Mouse (Mus musculus) gastrocnemius, adult 2 months (tissue): ENCODE measurements around the gene Slc25a3. TPM values are rescaled to one million over a fixed set of nuclear protein-coding genes. Genes with fewer than 3 reads are reported as not detected.

Experiments
- DNase-seq: peaks from one replicate; pipeline ENCODE4 v3.0.0; 2022
- H3K27ac ChIP-seq: fragments of 200-600 bp; 2 replicates; pipeline ENCODE4 v1.8.1; 2022; ENCODE audit warnings: mild to moderate bottlenecking
- H3K4me3 ChIP-seq: fragments of 200-600 bp; 2 replicates; pipeline ENCODE4 v1.8.1; 2022; ENCODE audit warnings: mild to moderate bottlenecking, moderate library complexity
- CTCF ChIP-seq: fragments of 200-600 bp; IDR thresholded peaks from 2 replicates; pipeline ENCODE4 v1.8.1; 2022; ENCODE audit warnings: antibody characterized with exemption, mild to moderate bottlenecking, moderate library complexity
- intact Hi-C: fragments of 180-260 bp; cut with DNase I; formaldehyde crosslinking; loops from one replicate; pipeline ENCODE4 v1.15.1; 2025
- total RNA-seq, 2 experiments: library from RNA; stranded (reverse); gene quantifications; 2 replicates each; pipeline ENCODE4 v1.2.3; 2021

Slc25a3 gene
- total RNA-seq, 2 experiments from 2014 or later = 1,080 to 1,363 TPM

DNA sequence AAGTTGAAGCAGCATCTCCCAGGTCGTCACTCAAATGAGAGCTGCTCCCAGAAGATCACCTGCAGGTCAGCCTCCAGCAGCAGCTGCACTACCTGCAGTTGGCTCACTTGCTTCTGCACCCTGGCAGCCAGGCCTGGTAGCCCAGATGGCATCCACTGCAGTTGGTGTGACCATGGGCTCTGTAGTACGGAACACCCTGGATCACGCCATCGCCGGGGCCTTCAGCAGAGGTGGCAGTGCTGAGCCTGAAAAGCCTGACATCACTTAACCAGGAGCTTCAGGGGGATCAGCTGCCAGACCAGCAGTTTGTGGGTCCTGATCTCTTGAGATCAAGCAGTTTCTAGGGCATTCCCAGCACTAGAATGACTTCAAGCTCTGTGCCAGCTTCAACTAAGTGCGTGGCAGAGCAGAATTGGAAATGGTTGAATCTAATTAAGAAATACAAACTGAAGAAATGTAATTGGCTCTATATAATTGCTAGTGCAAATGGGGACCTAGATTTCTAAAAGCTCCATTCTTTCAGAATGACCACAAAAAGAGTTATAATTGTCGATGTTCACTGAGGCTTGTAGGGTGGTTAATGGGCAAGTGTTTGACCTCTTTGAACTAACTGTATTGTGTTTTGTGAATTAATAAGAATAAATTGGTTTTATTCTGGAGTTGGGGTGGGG is 11.6 kb upstream of the Slc25a3 start:
- no peak overlapping the region for H3K4me3 ChIP-seq
- no peak for TF ChIP-seq CTCF
- intact Hi-C loops = no loop called here
- DNase-seq = no peak
- no peak overlapping the region for H3K27ac ChIP-seq

DNA sequence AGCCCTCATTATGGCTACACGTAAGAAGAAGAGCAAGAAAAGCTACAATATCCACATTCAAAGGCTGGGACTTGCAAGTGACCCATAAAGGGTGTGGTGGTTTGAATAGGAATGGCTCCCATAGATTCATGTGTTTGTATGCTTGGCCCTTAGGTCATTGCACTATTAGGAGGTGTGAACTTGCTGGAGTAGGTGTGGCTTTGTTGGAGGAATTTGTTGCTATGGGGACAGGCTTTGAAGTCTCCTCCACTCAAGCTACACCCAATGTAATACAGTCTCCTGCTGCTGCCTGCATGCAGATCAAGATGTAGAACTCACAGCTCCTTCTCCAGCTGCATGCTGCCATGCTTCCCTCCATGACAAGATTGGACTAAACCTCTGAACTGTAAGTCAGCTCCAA is 7.7 kb upstream of the Slc25a3 start:
- intact Hi-C loops = no loop called here
- H3K27ac ChIP-seq = no peak overlapping the region
- TF ChIP-seq CTCF = no peak
- H3K4me3 ChIP-seq = no peak overlapping the region
- no peak for DNase-seq

DNA sequence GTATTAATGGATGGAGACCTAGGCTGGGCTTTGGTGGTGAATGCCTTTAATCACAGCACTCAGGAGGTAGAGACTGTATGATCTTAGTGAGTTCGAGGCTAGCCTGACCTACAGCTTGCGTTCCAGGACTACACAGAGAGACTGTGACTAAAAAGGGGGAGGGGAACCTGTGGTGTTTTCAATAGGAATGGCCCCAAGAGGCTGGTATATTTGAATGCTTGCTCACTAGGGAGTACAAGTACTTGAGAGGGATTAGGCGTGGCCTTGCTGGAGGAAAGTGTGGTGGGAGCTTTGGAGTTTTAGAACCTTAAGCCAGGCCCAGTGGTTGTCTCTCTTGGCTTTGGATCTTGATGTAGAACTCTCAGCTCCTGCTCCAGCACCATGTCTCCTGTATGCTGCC is 6.9 kb upstream of the Slc25a3 start:
- TF ChIP-seq CTCF = no peak
- Histone ChIP-seq H3K4me3 (no peak overlapping the region), H3K27ac (no peak overlapping the region)
- intact Hi-C loops = no loop called here
- DNase-seq = no peak

DNA sequence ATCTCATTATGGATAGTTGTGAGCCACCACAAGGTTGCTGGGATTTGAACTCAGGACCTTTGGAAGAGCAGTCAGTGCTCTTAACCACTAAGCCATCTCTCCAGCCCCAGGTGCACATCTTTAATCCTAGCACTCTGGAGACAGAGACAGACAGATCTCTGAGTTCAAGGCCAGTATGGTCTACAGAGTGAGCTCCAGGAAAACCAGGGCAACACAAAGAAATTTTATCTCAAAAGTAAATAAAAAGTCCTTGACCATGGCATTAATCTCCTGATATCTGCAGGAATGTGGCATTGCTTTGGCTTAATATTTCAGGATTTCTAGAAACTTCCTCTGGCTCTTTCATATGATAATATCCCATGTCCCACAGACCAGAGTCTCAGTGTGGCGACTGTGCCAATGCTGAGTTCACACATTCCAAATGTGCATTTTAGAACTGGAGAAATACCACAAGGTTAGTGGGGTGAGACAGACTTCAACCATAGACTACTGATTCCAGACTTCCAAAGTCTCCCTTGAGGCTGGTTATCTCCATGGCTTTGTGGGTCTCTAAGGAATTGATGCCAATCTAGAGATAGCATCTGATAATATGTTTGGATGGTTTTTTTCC is 4.8 kb upstream of the Slc25a3 start:
- intact Hi-C loops = no loop called here
- Histone ChIP-seq H3K4me3 (no peak overlapping the region), H3K27ac (no peak overlapping the region)
- TF ChIP-seq CTCF = no peak
- DNase-seq = no peak

DNA sequence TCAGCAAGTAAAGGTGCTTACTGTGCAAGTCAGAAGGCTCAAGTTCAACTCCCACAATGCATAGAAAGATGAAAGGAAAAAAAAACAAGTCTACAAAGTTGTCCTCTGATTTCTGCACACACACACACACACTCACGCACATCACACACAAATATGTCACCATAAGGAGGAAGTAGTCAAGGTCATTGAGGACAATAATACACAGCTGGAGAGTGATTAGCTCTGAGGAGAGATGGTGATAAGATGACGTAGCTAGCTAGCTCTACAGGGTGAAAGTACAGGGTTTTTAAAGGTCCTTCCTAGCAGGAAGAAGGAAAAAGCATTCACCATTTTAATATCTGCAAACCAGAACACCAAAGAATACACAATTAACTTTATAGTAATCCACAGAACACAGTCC is 3.5 kb upstream of the Slc25a3 start:
- no peak for DNase-seq
- intact Hi-C loops = no loop called here
- H3K4me3 ChIP-seq = no peak overlapping the region
- no peak for TF ChIP-seq CTCF
- H3K27ac ChIP-seq = peak overlapping the region; percentile 38; the same call in 1 of the 2 replicates

DNA sequence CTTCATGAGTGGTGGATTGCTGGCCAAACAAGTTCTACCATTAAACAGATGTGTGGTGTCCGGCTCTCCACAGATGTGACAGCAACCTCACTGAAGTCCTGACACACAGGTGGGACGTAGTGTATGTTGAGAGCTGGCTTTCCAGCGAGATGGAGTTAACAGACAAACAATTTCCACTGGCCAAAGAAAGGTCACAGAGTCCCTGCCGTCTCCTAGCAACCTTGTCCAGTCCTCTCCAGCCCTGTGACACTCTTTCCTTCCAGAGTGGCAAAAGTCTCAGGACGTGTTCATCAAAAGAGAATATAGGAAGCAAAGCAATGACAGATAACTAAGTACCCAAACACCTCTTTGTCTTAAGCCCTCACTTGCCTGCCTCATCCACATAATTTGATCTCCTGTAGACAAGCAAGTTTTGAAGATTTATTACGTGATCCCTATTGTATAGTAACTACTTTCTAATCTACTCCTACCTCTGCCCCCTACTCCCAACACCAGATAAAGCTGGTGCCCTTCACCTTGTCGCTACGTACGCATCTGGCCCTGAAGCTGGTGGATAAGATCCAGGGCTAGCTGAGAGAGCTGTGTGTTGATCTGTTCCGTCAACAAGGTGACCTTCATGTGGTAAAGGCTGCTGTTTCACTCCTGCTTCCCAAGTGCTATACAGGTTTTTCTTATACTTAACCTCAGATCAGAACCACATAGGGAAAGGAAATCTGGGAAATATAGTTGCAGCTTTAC is 2.9 kb upstream of the Slc25a3 start:
- intact Hi-C loops = no loop called here
- no peak for TF ChIP-seq CTCF
- no peak for DNase-seq
- H3K27ac ChIP-seq = peak overlapping the region; percentile 38; the same call in 1 of the 2 replicates
- no peak overlapping the region for H3K4me3 ChIP-seq

DNA sequence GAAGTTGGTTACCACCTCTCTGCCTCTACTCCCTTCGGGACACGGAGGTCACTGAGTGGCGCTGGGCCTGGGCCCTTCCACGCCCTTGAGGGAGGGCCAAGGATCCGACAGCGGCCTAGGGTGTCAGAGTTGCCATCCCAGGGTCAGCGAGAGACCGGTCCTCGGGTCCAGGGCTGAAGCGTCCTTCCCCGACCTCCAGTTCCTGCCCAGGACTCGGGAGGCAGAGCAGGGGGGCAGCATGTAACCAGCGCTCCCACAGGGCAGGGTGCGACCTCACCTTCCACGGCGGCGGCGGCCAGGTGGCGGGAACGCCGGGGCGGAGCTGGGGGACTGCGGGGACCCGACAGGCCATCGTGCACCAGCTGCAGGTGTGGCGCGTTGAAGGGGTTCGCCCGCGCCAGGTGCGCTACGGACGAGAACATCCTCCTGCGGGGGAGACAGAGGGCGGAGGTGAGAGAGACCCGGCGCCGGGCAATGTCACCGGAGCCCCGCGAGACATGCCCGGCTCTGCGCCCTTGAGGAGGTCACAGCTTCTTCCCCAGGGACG is 505 bp downstream of the Slc25a3 start:
- TF ChIP-seq CTCF = no peak
- Histone ChIP-seq H3K4me3 (peak overlapping the region; percentile 98), H3K27ac (peak overlapping the region; percentile 100)
- DNase-seq = peak; percentile 80
- intact Hi-C loops = loop anchor here (2.0 kb wide), 1 partner anchor 41 kb away; the partner anchor contains the start of genes Apaf1 and Ikbip

DNA sequence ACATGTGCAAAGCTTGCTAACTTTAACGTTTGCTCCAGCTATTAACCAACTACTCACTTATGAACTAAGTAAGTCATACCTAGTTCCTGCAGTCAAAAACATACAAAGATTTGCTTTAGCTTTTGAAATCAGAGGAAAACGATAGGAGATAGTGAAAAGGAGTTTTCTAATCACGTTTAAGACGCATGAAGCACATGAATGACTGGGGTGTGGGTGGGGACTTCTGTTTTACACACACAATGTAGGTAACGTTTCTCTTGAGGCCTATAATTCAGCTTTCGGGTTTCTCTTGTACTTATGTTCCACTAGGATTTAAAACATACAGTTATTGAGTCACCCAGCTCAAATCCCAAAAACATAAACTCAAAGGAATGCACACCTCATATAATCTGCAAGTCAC is 1.2 kb downstream of the Slc25a3 start:
- H3K4me3 ChIP-seq = peak overlapping the region; percentile 98
- DNase-seq = no peak
- intact Hi-C loops = loop anchor here (2.0 kb wide), 1 partner anchor 40 kb away; the partner anchor contains the start of genes Apaf1 and Ikbip
- TF ChIP-seq CTCF = no peak
- H3K27ac ChIP-seq = peak overlapping the region; percentile 100

DNA sequence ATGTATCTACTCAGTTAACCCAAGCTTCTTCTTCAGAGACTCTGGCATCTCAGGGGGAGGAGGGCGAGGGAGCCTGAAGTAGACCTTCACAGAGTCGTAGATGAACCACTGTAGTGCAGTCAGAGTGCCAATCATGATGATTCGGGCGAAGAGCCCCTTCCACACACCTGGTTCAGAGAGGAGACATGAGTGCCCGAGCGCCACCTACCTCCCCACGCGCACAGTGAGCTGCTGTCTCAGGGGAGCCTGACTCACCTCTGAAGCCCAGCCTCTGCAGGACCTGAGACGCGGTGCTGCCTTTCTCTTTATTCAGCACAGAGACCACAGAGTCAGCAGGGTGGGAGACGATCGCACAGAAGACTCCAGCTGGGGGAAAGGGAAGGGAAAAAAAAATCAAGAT is 6.9 kb downstream of the Slc25a3 start:
- intact Hi-C loops = no loop called here
- no peak for TF ChIP-seq CTCF
- Histone ChIP-seq H3K4me3 (no peak overlapping the region), H3K27ac (no peak overlapping the region)
- DNase-seq = no peak

DNA sequence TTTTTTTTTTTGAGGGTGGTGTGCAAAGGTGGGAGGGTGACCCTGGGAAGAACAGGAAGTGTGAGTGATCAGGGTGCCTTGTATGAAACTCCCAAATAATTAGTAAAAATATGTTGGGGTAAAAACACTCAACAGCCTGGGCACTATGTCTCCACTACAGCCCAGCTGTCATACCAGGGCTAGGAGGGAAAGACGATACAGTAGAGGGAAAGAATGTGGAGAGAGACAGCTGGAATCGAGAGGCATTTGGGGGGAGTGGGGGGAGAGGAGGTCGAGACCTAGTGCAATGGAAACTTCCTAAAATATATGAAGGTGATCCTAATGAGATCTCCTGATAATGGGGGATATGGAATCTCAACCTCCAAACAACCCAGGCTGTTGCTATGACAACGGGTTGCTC is 14.0 kb downstream of the Slc25a3 start:
- intact Hi-C loops = no loop called here
- H3K27ac ChIP-seq = no peak overlapping the region
- no peak overlapping the region for H3K4me3 ChIP-seq
- no peak for DNase-seq
- no peak for TF ChIP-seq CTCF

DNA sequence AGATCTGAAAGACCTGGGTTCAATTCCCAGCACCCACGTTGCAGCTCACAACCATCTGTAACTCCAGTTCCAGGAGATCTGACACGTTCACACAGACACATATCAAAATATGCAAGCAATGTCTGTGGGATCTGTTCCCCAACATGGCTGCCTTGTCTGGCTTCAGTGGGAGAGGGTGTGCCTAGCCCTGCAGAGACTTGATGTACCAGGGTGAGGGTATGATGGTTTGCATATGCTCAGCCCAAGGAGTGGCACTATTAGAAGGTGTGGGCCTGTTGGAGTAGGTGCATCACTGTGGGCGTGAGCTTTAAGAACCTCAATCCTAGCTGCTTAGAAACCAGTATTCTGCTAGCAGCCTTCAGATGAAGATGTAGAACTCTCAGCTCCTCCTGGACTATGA is 17.9 kb downstream of the Slc25a3 start:
- DNase-seq = no peak
- Histone ChIP-seq H3K27ac (no peak overlapping the region), H3K4me3 (no peak overlapping the region)
- TF ChIP-seq CTCF = no peak
- intact Hi-C loops = no loop called here

DNA sequence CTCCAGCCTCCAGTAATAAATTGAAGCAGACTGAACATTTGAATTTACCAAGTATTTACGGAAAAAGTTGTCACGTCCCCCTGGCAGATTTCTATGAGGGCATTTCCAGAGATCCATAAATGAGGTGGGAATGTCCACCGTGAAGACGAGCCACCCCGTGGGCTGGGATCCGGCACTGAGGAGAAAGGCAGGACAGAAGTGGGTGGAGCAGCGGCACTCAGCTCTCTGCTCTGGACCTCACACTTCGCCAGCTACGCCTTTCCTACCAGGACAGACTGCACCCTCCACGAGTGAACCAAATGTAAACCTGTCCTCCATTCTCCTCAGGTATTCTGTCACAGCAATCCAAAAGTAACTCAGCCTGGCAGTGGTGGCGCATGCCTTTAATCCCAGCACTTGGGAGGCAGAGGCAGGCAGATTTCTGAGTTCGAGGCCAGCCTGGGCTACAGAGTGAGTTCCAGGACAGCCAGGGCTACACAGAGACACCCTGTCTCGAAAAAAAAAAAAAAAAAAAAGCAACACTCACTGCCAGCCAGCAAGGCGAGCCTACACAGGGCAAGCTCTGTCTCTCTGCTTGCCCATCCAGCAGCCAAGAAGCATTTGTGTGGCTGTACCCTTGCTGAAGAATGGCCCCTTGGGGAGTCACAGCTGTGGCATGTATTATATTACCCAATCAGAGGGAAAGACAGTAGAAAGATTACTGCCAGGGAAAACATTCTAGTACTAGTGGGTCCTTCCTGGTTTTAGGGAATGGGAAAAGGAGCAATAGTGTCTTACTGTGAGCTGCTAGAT is 20.9 kb downstream of the Slc25a3 start:
- Histone ChIP-seq H3K27ac (no peak overlapping the region), H3K4me3 (no peak overlapping the region)
- no peak for TF ChIP-seq CTCF
- intact Hi-C loops = no loop called here
- DNase-seq = no peak
